Mouse (Mus musculus): ENCODE measurements at regions not wholly inside any gene's neighbourhood (a gene's known extent, or its start where the extent isn't known, plus 50 kb on each side); places are given as distances from the start of the nearest gene placed in this dataset.
"Not testable (repeated sequence)": the region's sequence is repeated elsewhere in the genome, so short reads cannot be mapped to it uniquely, and the experiment has no call there.

DNA sequence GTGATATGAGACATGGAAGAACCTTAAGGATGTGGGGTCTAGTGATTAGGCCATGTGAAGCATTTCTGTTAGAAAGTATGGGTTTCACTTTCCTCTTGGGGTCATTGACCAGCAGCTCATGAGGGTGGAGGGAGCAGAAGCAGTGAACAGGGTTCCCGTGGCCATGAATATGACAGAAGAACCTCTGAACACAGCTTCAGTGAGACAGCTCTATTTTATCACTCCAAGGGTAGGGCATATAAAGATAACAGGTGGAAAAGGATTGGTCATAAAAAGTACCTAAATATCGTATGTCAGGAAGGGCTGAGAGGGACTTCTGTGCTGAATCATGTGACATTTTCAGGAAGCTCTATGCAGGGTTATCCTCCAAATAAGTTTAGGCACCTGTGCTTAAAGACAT lies 725.4 kb upstream of the Impad1 start:
- Histone ChIP-seq H3K36me3 (ENCODE audit: insufficient read depth, low read length) (peaks cover 18% of the 10 kb centered on the region), H3K4me3 (replicated peaks; ENCODE audit: low read length) (no peak overlapping the region), H3K9me3 (ENCODE audit: low read length) (peaks cover 19% of the 10 kb centered on the region; the same call in 1 of the 2 replicates), H3K4me1 (replicated peaks; ENCODE audit: low read depth, low read length) (peaks cover 17% of the 10 kb centered on the region), H3K27me3 (ENCODE audit: insufficient read depth, low read length) (no peaks in the 10 kb centered on the region)
- no peak for TF ChIP-seq NANOG (IDR thresholded peaks at IDR 0.05; ENCODE audit: borderline replicate concordance, low read length)
- TF ChIP-seq CTCF (conservative IDR thresholded peaks at IDR 0.05; ENCODE audit: low read length), result no peak

GRCm38 (mm10) chr4:5515426-5515825 lies 722.3 kb upstream of the Impad1 start:
- not testable (repeated sequence) for H3K4me3 ChIP-seq (replicated peaks; ENCODE audit: low read length); H3K27me3 ChIP-seq (ENCODE audit: insufficient read depth, low read length)
- peak; percentile 28 for TF ChIP-seq CTCF (conservative IDR thresholded peaks at IDR 0.05; ENCODE audit: low read length)
- peak; percentile 36; the same call in 1 of the 2 replicates for TF ChIP-seq NANOG (IDR thresholded peaks at IDR 0.05; ENCODE audit: borderline replicate concordance, low read length)
- Histone ChIP-seq H3K36me3 (ENCODE audit: insufficient read depth, low read length) (peaks cover 22% of the 10 kb centered on the region), H3K4me1 (replicated peaks; ENCODE audit: low read depth, low read length) (peaks cover 39% of the 10 kb centered on the region), H3K9me3 (ENCODE audit: low read length) (peaks cover 24% of the 10 kb centered on the region; the same call in 1 of the 2 replicates)

DNA sequence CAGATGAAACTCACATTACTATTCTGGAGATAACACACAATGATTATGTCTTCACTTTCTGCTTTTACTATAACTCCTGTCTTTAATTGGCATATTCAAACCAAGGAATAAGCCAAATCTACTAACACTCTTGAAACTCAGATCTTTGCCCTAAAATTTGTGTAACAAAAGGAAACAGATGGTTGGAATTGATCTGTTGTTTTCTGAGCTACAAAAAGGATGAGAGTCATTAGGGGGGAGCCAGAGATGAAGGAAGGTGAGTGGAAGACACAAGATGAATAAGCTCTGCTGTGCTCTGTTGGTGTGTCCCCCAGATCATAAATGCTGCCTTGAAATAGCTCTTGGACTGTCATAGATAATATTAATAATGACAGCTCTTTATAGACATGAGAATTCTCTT lies 718.6 kb upstream of the Impad1 start:
- Histone ChIP-seq H3K9me3 (ENCODE audit: low read length) (peaks cover 21% of the 10 kb centered on the region), H3K36me3 (ENCODE audit: insufficient read depth, low read length) (peaks cover 14% of the 10 kb centered on the region), H3K4me1 (replicated peaks; ENCODE audit: low read depth, low read length) (peaks cover 35% of the 10 kb centered on the region), H3K4me3 (replicated peaks; ENCODE audit: low read length) (no peak overlapping the region), H3K27me3 (ENCODE audit: insufficient read depth, low read length) (no peaks in the 10 kb centered on the region)
- no peak for TF ChIP-seq POU5F1 (IDR thresholded peaks at IDR 0.05; ENCODE audit: borderline replicate concordance, low read length)
- TF ChIP-seq NANOG (IDR thresholded peaks at IDR 0.05; ENCODE audit: borderline replicate concordance, low read length), result peak; percentile 90
- no peak for TF ChIP-seq CTCF (conservative IDR thresholded peaks at IDR 0.05; ENCODE audit: low read length)

- H3K4me1 ChIP-seq (replicated peaks; ENCODE audit: low read depth, low read length), result peaks cover 22% of the 10 kb centered on the region
- no peak for TF ChIP-seq CTCF (conservative IDR thresholded peaks at IDR 0.05; ENCODE audit: low read length)
- no peak for TF ChIP-seq POU5F1 (IDR thresholded peaks at IDR 0.05; ENCODE audit: borderline replicate concordance, low read length)
- no peak for TF ChIP-seq NANOG (IDR thresholded peaks at IDR 0.05; ENCODE audit: borderline replicate concordance, low read length)
- H3K9me3 ChIP-seq (ENCODE audit: low read length), result peaks cover 19% of the 10 kb centered on the region
- H3K27me3 ChIP-seq (ENCODE audit: insufficient read depth, low read length), result no peaks in the 10 kb centered on the region
- H3K36me3 ChIP-seq (ENCODE audit: insufficient read depth, low read length), result peaks cover 8% of the 10 kb centered on the region; the same call in 1 of the 2 replicates
- no peak overlapping the region for H3K4me3 ChIP-seq (replicated peaks; ENCODE audit: low read length)
These were observed 716.2 kb upstream of the Impad1 start for GRCm38 (mm10) chr4:5509398-5509797.

DNA sequence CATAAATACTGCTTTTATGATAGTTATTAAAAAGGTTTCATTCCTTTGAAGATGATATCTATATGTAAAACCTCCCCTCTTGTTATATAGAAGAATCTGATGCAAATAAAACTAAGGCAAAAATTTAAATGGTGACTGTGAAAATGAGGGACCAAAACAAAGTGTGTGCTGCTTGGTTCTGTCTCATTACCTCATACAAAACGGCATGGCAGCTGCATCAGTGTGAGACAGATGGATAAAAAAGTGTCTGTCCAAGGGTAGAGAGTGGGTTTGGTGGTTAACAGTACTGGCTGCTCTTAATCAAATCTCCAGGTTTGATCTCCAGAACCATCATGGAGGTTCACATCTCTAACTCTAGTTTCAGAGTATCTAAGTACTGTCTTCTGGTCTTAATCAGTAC lies 701.9 kb upstream of the Impad1 start:
- TF ChIP-seq CTCF (conservative IDR thresholded peaks at IDR 0.05; ENCODE audit: low read length), result no peak
- no peak for TF ChIP-seq POU5F1 (IDR thresholded peaks at IDR 0.05; ENCODE audit: borderline replicate concordance, low read length)
- TF ChIP-seq NANOG (IDR thresholded peaks at IDR 0.05; ENCODE audit: borderline replicate concordance, low read length), result no peak
- Histone ChIP-seq H3K27me3 (ENCODE audit: insufficient read depth, low read length) (no peaks in the 10 kb centered on the region), H3K9me3 (ENCODE audit: low read length) (no peaks in the 10 kb centered on the region), H3K4me3 (replicated peaks; ENCODE audit: low read length) (no peak overlapping the region), H3K36me3 (ENCODE audit: insufficient read depth, low read length) (no peaks in the 10 kb centered on the region), H3K4me1 (replicated peaks; ENCODE audit: low read depth, low read length) (no peaks in the 10 kb centered on the region; the same call in 1 of the 2 replicates)

DNA sequence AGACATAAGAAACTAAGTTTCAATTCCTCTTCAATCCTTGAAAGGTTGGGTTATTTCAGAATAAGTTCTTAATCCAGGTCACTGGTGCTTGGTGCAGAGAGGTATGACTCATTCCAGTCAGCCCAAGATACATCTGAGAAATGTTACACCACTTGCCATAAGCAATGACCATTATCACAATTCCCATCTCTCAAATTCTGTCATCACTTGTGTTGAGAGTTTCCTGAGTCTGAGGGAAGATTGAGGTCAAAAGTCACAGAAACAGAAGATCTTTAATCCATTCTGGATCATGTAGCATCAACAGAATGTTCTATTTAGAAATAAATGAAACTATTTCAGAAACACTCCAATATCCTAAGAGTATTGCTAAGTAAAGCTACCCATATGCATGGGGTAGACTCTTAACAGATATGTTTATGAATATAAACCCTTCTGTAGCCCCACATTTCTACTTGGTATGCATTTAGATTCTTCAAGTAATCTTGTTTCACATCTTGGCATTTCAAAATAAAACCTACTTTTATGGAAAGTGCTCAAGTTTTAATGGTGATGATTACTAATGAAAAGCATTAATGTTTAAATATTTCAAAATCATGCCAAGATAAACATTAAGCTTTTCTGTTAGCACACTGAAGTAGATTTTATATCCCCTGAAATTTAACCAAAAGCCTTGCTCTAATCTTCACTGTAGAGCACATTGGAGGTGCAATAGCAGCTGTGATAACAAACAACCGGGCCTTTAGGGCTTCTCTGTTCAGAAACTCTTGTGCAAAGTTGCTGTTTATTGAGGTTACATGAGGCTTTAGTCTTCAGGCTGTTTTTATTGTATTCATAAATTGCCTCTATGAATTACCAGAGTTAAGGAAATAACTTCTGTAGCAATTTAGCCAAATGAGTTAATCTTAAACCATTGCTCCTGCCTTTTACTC lies 701.2 kb upstream of the Impad1 start:
- TF ChIP-seq NANOG (IDR thresholded peaks at IDR 0.05; ENCODE audit: borderline replicate concordance, low read length), result no peak
- TF ChIP-seq CTCF (conservative IDR thresholded peaks at IDR 0.05; ENCODE audit: low read length), result no peak
- TF ChIP-seq POU5F1 (IDR thresholded peaks at IDR 0.05; ENCODE audit: borderline replicate concordance, low read length), result no peak
- Histone ChIP-seq H3K27me3 (ENCODE audit: insufficient read depth, low read length) (no peaks in the 10 kb centered on the region), H3K4me3 (replicated peaks; ENCODE audit: low read length) (no peak overlapping the region), H3K36me3 (ENCODE audit: insufficient read depth, low read length) (no peaks in the 10 kb centered on the region), H3K4me1 (replicated peaks; ENCODE audit: low read depth, low read length) (no peaks in the 10 kb centered on the region; the same call in 1 of the 2 replicates), H3K9me3 (ENCODE audit: low read length) (no peaks in the 10 kb centered on the region)

- Histone ChIP-seq H3K4me3 (replicated peaks; ENCODE audit: low read length) (no peak overlapping the region), H3K36me3 (ENCODE audit: insufficient read depth, low read length) (no peaks in the 10 kb centered on the region)
- TF ChIP-seq NANOG (IDR thresholded peaks at IDR 0.05; ENCODE audit: borderline replicate concordance, low read length), result no peak
- no peak for TF ChIP-seq POU5F1 (IDR thresholded peaks at IDR 0.05; ENCODE audit: borderline replicate concordance, low read length)
- TF ChIP-seq CTCF (conservative IDR thresholded peaks at IDR 0.05; ENCODE audit: low read length), result no peak
These were observed 693.6 kb upstream of the Impad1 start for GRCm38 (mm10) chr4:5486786-5487185.

DNA sequence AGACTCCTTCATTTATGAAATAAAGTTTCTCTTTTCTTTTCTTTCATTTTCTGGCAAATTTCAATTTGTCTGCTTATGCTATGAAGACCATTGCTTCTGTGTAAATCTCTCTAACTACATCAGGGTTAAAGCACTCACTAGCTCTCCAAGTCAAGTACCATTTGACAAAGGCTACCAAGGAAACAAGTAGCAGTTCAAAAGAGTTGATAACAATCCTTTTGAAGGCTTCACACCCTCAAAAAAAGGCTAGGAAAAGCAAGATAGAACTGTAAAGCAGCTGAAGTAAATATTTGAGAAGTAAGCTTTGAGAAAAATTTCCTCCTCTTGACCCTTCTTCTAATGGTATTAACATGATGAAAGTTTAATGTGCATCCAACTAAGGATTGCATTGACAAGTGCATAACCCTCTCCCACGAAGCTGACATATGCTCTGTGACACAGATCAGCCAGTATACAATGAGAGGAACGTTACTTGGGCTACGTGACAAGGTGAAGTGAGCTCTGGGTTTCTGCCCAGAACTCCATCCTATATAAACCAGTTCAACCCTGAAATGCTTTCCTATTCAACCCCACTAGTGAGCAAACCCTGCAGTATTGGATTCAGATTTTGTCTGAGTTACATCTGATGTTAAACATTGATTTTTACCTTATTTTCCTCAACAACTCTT lies 678.9 kb upstream of the Impad1 start:
- no peak overlapping the region for H3K4me3 ChIP-seq (replicated peaks; ENCODE audit: low read length)
- no peaks in the 10 kb centered on the region for H3K36me3 ChIP-seq (ENCODE audit: insufficient read depth, low read length)
- TF ChIP-seq NANOG (IDR thresholded peaks at IDR 0.05; ENCODE audit: borderline replicate concordance, low read length), result no peak
- TF ChIP-seq CTCF (conservative IDR thresholded peaks at IDR 0.05; ENCODE audit: low read length), result no peak
- no peak for TF ChIP-seq POU5F1 (IDR thresholded peaks at IDR 0.05; ENCODE audit: borderline replicate concordance, low read length)
- H3K4me1 ChIP-seq (replicated peaks; ENCODE audit: low read depth, low read length), result no peaks in the 10 kb centered on the region
- H3K9me3 ChIP-seq (ENCODE audit: low read length), result peaks cover 5% of the 10 kb centered on the region; the same call in 1 of the 2 replicates
- no peaks in the 10 kb centered on the region for H3K27me3 ChIP-seq (ENCODE audit: insufficient read depth, low read length)

More at GRCm38 (mm10) chr4:5486786-5487185, 693.6 kb upstream of the Impad1 start:
- Histone ChIP-seq H3K27me3 (ENCODE audit: insufficient read depth, low read length) (no peaks in the 10 kb centered on the region), H3K4me1 (replicated peaks; ENCODE audit: low read depth, low read length) (no peaks in the 10 kb centered on the region), H3K9me3 (ENCODE audit: low read length) (no peaks in the 10 kb centered on the region)
